Mouse (Mus musculus): Measurements from ENCODE around the gene Actr2.
"Not testable (repeated sequence)": the region's sequence is repeated elsewhere in the genome, so short reads cannot be mapped to it uniquely, and the experiment has no call there.

Actr2 gene

DNA sequence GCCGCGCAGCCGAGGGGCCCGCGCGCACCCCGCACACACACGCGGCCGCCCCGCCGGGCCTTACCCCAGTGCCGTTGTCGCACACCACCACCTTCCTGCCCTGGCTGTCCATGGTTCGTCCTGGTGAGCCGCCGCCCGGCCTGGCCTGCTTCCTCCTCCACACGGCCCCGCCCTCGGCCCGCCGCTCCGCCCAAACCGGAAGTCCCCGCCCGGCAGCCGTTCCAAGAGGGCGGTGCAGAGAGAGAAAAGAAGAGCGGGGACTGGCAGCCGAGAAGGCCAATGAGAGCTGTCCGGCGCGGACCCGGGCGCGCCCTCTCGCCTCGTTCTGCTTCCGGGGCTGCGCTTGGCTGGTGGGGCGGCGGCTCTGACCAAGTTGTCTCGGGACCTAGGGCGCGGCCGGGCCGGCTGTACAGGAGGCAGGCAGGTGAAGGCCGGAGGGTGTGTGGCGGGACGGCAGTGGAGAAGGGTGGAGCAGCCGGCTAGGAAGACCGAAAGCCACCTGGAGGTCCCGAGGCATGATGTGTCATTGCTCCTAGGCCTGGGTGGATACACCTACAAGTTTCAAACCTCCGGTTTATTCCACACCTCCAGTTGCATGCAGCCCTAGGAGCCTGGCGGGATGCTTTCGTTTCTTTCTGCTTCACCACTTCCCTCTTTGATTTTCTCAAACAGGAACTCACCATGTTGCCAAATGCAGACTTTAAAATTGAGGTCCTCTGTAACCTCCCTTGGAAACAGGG lies at the start of gene Actr2:
Gene Actr2, minus strand, starts transcription at position 173 of the 740 bp plus-strand sequence.
- peak; percentile 90 to 94 for DNase-seq (ENCODE audit: low spot score in 2 of 2)

DNA sequence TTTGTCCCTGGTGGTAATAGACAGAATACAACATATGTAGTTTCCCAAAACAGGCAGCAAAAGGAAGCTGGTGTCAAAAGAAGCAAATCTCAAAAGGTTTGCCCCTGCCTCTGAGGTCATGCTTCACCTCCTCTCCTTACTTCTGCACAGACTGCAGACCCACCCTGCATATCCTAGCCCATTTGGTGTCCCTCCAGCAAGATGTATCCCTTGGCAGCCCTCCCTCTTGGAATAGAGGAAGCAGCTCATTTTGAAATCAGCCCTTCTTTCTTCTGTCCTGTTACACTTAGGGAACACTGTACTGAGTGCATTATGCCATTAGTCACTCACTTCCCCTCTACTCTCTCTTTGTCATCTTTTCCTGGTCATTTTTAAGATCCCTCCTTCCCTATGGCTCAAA lies 46.2 kb upstream of the Actr2 start:
- DNase-seq (ENCODE audit: low spot score in 2 of 2) = no peak

DNA sequence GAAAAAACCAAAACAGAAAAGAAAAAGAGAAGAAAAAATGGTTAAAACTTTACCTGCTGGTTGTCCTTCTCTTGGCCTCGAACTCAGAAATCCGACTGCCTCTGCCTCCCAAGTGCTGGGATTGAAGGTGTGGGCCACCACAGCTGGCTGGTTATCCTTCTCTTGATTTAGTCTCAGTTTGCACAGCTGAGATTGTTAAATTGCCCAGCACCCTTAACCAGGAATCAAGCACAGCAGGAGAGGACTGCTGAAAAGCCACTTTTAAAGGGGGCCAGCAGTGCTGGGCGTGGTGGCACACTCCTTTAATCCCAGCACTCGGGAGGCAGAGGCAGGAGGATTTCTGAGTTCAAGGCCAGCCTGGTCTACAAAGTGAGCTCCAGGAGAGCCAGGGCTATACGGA lies 40.8 kb upstream of the Actr2 start:
- not testable (repeated sequence) for DNase-seq (ENCODE audit: low spot score in 2 of 2)

DNA sequence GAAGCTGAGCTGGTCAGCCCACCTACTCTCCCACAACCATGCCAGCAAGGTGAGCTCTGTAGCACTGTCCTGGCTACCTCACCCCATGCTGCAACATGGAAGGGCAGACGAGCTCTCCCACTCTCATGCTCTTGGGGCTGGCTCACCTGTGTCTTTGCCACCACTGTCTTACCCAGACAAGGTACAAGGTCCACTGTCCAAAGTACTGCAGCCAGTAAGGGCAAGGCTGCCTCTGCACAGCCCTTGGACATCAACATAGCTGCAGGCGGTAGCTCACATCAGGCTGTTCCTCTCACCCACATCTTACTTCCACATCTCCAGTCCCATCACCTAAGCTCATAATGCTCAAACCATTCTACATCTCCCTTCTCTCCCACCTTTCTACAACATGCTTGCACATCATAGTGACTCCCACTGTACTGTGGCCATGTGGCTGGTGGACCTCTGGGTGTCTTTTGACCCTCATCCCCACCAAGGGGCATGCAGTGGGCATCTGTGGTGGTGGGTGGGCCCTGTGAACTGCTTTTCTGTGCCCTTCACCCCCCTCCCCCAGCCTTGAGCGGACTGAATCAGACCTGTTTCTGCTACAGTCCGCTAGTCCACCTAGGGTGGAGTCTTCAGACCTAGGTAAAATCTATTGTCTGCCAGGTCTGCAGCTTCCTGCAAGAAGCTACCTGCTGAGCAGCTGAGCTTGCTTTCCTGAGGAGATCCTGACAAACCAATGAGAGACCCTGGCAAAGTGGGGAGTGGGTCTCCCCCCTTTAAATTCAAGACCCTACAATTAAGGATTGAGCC lies 39.6 kb upstream of the Actr2 start:
- DNase-seq (ENCODE audit: low spot score in 2 of 2) = no peak

DNA sequence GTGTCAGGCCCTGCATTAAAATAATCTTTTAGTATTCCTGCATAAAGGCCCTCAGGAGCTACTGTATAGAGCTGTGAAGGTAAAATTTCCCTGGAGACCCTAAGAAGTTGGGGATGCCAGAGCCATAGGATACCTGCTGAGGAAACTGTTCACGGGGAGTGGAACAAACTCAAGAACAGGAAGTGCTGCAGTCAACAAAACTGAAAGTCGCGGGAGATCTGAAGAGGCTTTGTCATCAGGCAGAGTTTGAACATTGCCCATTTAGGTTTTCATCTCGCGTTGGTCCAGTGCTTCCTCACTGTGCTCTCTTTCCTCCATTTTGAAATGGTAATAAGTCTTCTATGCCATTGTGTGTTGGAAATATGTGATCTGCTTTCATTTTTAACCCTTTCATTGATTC lies 38.6 kb upstream of the Actr2 start:
- DNase-seq (ENCODE audit: low spot score in 2 of 2) = no peak

DNA sequence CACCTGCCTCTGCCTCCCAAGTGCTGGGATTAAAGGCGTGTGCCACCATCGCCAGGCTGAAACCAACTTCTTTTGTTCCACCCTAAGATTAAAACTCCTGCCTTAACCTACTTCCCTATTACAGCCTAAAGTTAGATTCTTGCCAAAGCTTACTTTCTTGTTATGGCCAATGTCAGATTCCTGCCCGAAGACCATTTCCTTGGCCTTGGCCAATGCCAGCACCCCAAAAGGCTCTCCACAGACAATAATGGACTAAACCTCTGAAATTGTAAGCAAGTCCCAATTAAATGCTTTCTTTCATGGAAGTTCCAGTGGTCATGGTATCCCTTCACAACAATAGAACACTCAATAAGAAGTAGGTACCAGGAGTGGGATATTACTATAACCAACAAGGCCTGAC lies 37.2 kb upstream of the Actr2 start:
- no peak for DNase-seq (ENCODE audit: low spot score in 2 of 2)

DNA sequence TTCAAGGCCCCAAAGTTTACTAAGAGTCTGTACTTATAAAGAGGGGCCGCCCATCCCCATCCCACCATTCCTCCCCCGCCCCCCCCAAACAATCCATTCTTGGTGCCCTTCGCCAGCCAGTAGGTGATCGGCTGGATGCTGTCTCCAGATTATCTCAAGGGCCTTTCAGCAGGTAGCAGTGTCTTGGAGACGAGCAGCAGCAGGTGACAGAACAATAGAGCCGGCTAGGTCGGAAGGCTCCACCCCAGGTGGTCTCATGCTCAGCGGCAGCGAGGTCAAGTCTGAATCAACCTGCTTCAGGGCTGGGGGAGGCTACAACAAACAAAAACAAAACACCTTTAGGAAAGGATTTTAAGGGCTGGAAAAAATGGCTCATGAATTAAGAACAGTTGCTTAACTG lies 32.7 kb upstream of the Actr2 start:
- DNase-seq (ENCODE audit: low spot score in 2 of 2) = no peak

DNA sequence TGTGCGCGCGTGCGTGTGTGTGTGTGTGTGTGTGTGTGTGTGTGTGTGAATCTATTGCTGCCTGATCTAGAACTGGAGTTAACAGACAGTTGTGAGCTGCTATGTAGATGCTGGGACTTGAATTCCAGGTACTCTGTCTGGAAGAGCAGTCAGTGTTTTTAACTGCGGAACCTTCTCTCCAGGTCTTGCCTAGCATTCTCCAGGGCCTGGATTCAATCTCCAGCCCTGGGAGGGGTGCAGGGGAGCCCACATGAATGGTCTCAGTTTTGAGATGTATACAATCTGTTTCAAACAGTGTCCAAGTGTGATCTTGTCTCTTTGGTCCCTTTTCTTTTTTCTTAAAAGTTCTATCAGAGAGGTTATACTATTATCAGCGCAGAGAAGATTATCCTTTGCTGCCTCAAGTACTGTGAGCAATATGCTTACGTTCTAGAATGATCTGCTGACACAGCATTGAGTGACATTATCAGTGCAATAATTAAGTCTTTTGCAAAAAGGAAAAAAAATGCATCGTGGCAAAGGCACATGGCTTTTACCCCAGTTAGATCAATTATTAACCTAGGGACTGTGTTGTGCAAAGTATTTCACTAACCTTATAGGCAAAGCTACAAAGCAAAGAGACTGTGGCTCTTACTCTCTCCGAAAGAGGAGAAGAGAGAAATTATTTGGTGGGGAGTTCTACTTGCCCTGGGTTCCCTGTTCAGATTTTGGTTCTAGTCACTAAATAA lies 32.0 kb upstream of the Actr2 start:
- DNase-seq (ENCODE audit: low spot score in 2 of 2) = no peak

DNA sequence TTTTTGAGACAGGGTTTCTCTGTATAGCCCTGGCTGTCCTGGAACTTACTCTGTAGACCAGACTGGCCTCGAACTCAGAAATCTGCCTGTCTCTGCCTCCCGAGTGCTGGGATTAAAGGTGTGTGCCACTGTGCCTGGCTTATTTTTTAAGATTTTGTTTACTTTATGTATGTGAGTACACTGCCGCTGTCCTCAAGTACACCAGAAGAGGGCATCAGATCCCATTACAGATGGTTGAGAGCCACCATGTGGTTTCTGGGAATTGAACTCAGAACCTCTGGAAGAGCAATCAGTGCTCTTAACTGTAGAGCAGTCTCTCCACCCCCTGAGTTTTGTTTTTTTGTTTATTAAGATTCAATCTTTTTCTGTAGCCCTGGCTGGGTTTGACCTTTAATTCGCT lies 31.0 kb upstream of the Actr2 start:
- DNase-seq (ENCODE audit: low spot score in 2 of 2) = not testable (repeated sequence)

DNA sequence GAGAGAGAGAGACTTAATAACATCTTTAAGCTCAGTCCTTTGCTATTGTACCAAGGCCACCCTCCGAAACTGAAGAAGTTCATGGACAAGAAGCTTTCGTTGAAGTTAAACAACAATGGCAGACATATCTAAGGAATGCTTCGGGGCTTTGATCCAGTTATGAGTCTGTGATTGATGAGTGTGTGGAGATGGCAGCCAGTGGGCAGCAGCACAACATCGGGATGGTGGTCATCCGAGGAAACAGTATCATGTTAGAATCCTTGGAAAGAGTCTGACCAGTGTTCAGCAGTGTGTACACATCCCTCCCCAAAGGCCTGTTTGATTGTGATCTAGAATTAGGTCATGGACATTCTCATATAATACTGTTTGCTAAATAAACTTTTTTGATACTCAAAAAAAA lies 29.8 kb upstream of the Actr2 start:
- no peak for DNase-seq (ENCODE audit: low spot score in 2 of 2)

DNA sequence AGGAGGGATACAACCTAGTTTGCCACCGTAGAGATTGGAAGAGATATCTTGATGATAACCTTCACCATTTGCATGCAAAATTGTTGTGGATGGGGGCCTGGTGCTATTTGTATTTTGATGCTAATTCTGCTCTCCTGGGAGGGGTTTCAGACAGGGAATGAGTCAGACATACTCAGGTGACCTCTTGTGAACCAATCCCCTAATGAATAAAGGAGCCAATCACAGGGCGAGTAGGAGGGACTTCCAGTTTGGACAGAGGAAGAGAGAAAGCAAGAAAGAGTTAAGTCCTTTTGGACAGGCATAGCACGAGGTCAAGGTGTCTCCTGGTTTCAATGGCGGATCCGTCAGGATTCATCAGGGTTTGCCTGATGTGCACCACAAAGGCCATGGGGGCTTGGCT lies 27.6 kb upstream of the Actr2 start:
- DNase-seq (ENCODE audit: low spot score in 2 of 2) = no peak

DNA sequence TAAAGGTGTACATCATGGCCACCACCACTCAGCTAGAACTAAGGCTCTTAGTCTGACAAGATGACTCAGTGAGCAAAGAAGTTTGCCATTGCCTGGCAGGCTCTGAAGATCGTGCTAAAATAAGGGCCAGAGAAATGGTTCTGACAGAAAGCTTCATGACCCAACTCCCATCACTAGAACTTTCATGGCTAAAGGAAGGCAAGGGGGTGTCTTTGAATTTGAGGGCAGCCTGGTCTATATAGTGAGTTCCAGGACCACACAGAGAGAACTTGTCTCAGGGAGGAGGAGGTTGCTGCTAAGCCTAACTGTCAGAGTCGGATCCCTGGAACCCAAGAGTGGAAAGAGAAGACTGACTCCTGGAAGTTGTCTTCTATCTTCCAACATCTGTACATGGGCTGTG lies 27.0 kb upstream of the Actr2 start:
- DNase-seq (ENCODE audit: low spot score in 2 of 2) = no peak

DNA sequence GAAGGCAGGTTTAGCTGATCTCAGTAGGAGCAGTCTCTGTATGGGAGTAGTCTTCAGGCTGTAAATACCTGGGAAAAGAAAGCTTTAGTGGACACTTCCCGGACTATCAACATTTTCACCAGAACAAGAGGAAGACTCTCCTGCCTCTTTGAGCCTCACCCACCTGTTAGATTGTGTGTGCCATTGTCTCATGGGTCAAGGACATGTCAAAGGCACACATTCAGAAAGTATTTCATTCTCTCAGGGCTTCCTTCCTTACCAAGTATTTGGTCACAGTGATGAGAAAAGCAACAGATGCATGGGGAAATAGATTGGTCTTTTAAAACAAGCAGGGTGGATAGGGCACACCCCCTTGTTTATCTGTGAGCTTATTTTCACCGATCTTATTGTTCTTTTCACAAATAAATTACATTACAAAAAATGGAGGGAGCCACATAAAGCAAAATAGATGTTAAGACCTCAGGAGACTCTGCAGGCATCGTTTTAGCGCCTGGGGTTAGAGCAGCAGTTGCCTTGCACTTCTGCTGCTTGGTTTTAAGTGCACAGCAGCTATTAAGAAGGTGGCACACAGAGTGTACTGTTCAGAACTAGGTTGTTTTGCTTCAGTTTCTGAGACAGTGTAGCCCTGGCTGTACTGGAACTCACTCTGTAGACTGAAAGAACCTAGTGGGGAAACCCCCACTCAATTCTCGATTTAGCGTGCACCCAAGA lies 25.9 kb upstream of the Actr2 start:
- no peak for DNase-seq (ENCODE audit: low spot score in 2 of 2)

DNA sequence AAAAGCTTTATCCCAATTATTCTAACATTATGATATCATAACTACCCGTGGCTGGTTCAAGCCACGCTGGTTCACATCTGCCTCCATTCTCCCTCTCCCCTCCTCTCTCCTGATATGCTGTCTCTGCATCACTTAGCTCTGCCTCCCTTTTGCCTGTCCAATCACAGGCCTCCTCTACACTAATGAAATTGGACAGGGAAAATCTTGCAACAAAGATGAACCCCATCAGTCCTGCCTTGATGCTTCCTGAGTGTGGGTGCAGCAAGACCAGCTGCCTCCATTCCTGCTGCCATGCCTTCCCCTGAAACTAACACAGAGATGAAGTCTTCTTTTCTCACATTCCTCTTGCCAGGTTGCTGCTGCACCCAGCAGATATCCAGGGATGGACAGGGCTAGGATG lies 25.2 kb upstream of the Actr2 start:
- no peak for DNase-seq (ENCODE audit: low spot score in 2 of 2)

DNA sequence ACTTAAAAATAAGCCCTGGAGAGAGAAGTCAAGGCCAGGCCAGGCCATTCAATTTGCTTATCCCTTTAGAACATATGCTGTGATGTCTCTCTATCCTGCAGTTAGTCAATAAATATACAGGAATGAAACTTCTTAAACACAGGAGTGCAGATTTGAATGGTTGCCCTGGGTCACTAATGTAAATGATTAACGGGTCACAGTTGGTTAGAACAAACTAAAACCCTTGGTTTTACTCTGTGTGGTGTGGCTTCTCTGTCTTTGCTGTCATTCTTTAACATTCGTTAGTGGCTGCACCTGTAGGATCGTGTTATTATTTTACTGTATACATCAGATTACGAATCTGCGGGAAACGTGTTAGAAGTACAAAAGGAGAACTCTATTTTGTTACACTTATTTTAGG lies 23.6 kb upstream of the Actr2 start:
- no peak for DNase-seq (ENCODE audit: low spot score in 2 of 2)

DNA sequence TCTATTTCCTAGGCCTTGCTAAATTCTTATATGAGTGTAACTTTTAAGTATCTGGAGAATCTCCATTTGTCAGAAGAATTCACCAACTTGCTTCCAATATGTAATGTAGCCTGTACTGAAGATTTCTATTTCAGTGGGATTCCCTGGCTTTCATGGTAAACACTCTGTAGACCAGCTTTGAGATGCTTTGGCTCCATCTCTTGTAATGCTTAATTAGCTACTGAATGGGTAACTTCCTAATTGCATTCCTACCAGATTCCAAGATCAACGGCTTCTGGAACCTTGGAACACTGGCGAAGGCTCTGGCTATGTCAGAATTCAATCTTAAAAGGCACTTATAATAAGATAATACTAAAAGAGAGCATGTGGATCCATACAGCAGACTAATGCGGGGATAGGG lies 22.2 kb upstream of the Actr2 start:
- DNase-seq (ENCODE audit: low spot score in 2 of 2) = not testable (repeated sequence)

DNA sequence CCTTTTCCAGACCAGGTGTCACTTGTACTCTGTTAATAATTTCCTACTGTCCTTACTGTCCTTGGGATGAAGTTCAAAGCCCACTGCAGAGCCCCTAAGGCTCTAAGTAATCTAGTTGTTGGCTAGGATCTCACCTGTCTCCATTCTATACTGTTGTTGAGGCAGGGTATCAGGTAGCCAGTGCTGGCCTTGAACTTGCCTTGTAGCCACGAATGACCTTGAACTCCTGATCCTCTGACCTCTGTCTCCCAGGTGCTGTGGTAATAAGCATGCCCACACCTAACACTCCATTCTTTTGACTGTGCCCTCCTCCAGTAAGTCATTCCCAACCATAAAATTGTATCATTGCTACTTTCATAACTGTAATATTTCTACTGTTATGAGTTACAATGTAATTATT lies 21.0 kb upstream of the Actr2 start:
- DNase-seq (ENCODE audit: low spot score in 2 of 2) = no peak

DNA sequence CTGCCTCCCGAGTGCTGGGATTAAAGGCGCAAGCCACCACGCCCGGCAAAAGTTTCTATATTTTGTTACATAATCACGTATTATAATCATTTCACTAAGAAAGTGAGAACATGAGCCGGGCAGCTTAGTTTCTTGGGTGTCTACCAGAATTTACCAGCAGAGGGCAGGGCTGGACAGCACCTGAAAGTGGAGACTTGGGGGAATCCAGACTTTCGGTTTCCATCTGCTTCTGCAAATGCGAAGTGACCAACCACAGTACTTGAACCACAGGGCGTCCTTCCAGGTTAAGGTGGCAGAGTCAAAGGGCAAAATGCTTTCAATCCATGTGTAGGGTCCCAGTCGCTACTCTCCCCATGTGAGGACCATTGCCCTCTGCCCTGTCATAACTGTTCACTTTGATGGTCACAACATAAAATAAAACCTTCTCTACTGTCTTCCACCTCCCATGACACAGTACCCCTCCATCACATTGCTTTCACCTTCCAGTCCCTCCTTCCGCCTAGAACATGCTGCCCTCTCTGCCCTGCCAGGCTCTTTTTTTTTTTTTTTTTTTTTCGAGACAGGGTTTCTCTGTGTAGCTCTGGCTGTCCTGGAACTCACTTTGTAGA lies 20.3 kb upstream of the Actr2 start:
- peak; percentile 53 to 77 for DNase-seq (ENCODE audit: low spot score in 2 of 2)

DNA sequence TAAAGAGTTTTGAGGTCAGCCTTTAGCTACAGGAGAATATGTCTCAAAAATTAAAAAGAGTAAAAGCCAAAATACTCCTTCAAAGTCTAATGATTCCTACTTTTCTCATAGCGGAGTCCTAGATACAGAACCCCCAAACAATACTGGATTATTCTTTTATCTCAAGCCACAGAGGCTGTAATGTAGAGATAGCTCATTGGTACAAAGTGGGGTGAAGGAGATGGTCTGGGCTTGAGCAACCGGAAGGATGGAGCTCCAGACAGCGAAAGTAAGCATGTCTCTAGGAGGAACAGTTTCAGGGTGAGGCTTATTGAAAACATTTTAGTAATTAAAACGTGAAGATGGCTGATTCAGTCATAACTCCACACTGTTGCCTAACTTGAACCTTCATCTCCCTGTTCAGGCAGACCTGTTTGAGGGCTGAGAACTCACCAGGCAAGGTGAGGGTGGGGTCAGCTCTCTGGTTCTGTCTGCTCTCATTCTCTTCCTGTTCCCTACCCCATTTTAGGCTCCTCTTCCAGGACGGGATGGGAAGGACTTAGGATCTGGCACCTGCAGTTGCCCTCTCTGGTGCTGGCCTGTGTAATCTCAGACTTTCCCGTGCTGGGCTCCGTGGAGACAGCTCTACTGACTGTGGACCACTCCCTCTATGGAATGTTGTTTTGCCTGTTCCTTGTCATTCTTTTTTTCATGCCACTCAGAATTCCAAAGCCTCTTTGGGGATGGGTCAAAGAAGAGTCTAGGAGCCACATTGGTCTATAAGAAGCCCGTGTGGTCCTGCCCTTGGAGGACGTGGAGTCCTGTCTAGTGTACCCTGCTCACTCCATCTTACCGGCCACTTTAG lies 14.2 kb upstream of the Actr2 start:
- DNase-seq (ENCODE audit: low spot score in 2 of 2) = no peak

DNA sequence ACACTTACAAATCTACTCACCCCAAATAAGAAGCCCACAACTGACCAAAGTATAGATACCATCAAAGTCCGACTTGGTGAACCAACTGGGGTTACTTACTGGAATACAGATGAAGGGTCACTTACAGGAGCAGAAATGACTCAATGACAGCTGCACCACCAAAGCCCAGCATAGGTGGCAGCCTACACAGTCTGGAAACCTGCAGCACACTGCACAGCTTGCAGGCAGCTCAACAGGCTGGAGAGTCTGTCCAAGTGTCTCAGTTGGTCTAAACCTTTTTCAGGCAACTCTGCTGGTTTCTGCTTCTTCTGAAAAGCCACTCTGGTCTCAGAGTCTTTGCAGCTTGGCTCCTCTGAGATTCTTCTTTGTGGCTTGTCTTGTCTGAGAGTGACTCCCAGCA lies 12.7 kb upstream of the Actr2 start:
- DNase-seq (ENCODE audit: low spot score in 2 of 2) = no peak

DNA sequence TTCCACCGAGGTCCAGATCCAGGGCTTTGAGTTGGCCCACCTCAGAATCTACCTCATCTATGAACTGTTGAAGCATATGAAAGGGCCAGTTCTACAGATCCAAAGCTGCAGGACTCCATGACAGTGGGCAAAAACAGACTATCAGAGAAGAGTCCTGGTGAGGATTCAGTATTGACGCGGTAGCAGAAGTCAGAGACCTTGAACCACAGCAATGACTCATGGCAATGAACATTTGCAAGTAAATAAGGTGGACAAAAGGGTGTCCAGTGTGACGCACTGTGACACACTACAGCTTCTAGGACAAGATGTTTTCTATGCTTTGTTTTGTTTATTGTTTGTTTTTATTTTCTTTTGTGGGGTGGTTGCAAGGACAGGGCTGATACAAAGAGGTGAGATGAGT lies 4.0 kb upstream of the Actr2 start:
- no peak for DNase-seq (ENCODE audit: low spot score in 2 of 2)

Data from frontal cortex, postnatal 14 days (tissue).